In the genomic region with DNA sequence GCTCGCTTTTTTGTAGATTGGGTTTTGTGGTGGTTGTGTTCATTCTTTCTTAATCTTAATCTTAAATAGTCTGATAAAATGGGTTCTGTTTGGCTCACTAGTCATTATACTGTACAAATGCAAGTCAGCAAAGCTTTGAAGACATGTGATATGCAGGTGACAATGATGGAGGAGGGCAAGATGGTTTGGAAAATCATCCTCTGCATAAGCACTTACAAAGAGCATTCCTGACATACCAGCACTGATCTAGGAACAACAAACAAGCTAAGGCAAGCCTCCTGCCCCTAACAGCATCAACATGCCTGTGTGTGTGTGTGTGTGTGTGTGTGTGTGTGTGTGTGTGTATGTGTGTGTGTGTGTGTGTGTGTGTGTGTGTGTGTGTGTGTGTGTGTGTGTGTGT, we compare ENCODE assay signal across 15 mouse cellular contexts.
"Had no signal": no experiment of that assay in that cellular context is flagged by ENCODE, and none has a peak within 500 bp of the region (broad histone marks: within the 10 kb centered on the region; RNA-seq: fewer than 3 reads in every experiment).

No protein-coding gene starts in this region.

- H3K27me3 ChIP-seq: midbrain, embryonic 13.5 days; midbrain, embryonic 15.5 days; neural tube, embryonic 12.5 days; stomach, embryonic 15.5 days had no signal

- H3K9me3 ChIP-seq: midbrain, embryonic 13.5 days; midbrain, embryonic 15.5 days; neural tube, embryonic 12.5 days; stomach, embryonic 15.5 days had no signal

- H3K4me3 ChIP-seq: megakaryocyte, embryonic 14.5 days; midbrain, embryonic 13.5 days; midbrain, embryonic 15.5 days; neural tube, embryonic 12.5 days; stomach, embryonic 15.5 days had no signal

- H3K9ac ChIP-seq: liver, postnatal 0 days; midbrain, embryonic 13.5 days; midbrain, embryonic 15.5 days; neural tube, embryonic 12.5 days; stomach, embryonic 15.5 days had no signal

- ATAC-seq: liver, postnatal 0 days; midbrain, embryonic 13.5 days; midbrain, embryonic 15.5 days had no signal

- DNase-seq: liver, postnatal 0 days; lung, adult 2 months; lung, postnatal 10 days; right cerebral cortex, postnatal 14 days; thymus, adult 2 months; thymus, postnatal 25 days; thymus, postnatal 4 days had no signal

- H3K36me3 ChIP-seq: midbrain, embryonic 13.5 days; midbrain, embryonic 15.5 days; neural tube, embryonic 12.5 days; stomach, embryonic 15.5 days had no signal

- H3K4me1 ChIP-seq: midbrain, embryonic 13.5 days; midbrain, embryonic 15.5 days; neural tube, embryonic 12.5 days; stomach, embryonic 15.5 days had no signal

- H3K27ac ChIP-seq: macrophage; midbrain, embryonic 13.5 days; midbrain, embryonic 15.5 days; neural tube, embryonic 12.5 days; stomach, embryonic 15.5 days; stomach, postnatal 0 days had no signal

- H3K4me2 ChIP-seq: midbrain, embryonic 11.5 days; midbrain, embryonic 13.5 days; midbrain, embryonic 15.5 days; neural tube, embryonic 12.5 days; stomach, embryonic 15.5 days had no signal
